Mouse (Mus musculus) brain, embryonic 14.5 days (tissue): ENCODE measurements around the gene Sept7.

Experiments used
- CTCF ChIP-seq: fragments of 200-500 bp; IDR thresholded peaks from 2 replicates; pipeline ENCODE4 v1.5.1; 2012; ENCODE audit warnings: inconsistent platforms, mild to moderate bottlenecking, moderate library complexity, borderline replicate concordance; ENCODE audit not compliant: insufficient read depth, insufficient read length; ENCODE audit errors: extremely low read depth
- POLR2A ChIP-seq: fragments of 200-500 bp; IDR thresholded peaks from 2 replicates; pipeline ENCODE4 v1.6.1; 2012; ENCODE audit warnings: mild to moderate bottlenecking, inconsistent platforms, borderline replicate concordance; ENCODE audit not compliant: poor library complexity, insufficient read depth, insufficient read length, severe bottlenecking; ENCODE audit errors: extremely low read depth

DNA sequence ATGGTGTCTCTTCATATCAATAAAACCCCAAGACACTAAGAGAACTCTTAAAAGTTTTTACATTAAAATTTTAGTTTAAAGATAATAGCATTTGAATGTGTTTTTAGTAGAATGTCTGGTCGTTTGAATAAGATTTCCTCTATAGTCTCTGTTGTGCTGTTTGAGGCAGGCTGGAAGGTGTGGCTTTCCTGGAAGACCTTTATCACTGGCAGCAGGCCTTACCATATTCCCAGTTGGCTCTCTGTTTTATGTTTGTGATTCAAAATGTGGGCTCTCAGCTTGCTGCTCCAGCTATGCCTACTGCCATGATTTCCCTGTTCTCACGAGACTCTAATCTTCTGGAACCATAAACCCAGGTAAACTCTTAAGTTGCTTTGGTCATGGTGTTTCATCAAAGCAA lies 15.3 kb downstream of the Sept7 start:
- no peak for TF ChIP-seq CTCF
- TF ChIP-seq POLR2A, result no peak
